Mouse (Mus musculus): ENCODE data around the gene Pakap. TPM values are rescaled to one million over a fixed set of nuclear protein-coding genes. Genes with fewer than 3 reads are reported as not detected.

Pakap gene
- polyA plus RNA-seq, 1 experiment from 2014 or later = 34.5 TPM

DNA sequence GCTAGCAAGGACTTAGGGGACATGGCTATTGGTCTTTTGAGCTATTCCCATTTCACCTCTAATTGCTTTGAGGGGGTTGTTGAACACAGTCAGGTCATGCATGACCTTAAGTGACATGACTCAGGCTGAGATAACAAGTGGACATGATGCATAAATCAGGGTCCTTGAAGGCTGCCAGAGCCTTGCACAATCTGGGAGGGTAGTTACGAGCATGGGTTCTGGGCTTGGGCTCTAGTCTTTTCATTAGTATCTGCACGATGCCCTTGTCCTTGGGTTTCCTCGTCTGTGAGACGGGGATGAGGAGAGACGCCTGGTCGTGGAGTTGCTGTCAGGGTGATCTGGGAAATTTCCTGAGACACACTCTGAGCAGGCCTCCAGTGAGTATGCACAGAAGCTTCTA lies 6.7 kb downstream of the Pakap start:
- Histone ChIP-seq H3K36me3 (peaks cover 5% of the 10 kb centered on the region; the same call in 1 of the 2 replicates), H3K27ac (no peak overlapping the region), H3K4me3 (no peak overlapping the region), H3K4me2 (replicated peaks) (no peak overlapping the region), H3K27me3 (no peaks in the 10 kb centered on the region), H3K9ac (no peak overlapping the region), H3K4me1 (peaks cover 34% of the 10 kb centered on the region), H3K9me3 (no peaks in the 10 kb centered on the region)
- no peak for ATAC-seq (ENCODE audit: low FRiP score, low read depth)
- 78% methylated on average over 6 of the region's 6 CpGs for WGBS

DNA sequence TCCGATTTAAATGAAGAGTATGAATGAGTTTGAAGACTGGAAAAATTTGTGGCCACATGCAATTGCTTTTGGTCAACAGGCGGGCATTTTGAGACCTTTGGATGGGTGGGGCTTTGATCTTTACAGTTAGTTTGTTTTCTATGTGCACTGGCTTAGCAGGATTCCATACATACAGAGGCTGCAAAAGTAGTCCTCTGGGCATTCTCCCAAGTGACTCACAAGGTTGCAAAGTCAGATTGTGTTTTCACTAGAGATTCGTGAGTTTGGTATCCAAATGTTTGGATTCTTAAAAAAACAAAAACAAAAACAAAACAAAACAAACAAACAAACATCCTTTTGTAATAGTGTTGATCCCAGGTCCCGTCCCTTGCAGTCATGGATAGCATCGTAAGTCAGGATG lies 7.7 kb downstream of the Pakap start:
- Histone ChIP-seq H3K4me3 (no peak overlapping the region), H3K9me3 (peaks cover 8% of the 10 kb centered on the region), H3K4me2 (replicated peaks) (no peak overlapping the region), H3K36me3 (peaks cover 14% of the 10 kb centered on the region; the same call in 1 of the 2 replicates), H3K4me1 (peaks cover 23% of the 10 kb centered on the region), H3K27me3 (no peaks in the 10 kb centered on the region), H3K9ac (no peak overlapping the region), H3K27ac (no peak overlapping the region)
- ATAC-seq (ENCODE audit: low FRiP score, low read depth) = no peak
- 81% methylated on average over 5 of the region's 5 CpGs for WGBS

- peaks cover 19% of the 10 kb centered on the region for H3K4me1 ChIP-seq
- no peak overlapping the region for H3K9ac ChIP-seq
- H3K36me3 ChIP-seq = peaks cover 14% of the 10 kb centered on the region; the same call in 1 of the 2 replicates
- no peaks in the 10 kb centered on the region for H3K27me3 ChIP-seq
- WGBS = 81% methylated on average over 11 of the region's 11 CpGs
- no peak overlapping the region for H3K27ac ChIP-seq
- no peak for ATAC-seq (ENCODE audit: low FRiP score, low read depth)
- H3K4me2 ChIP-seq (replicated peaks) = no peak overlapping the region
- no peak overlapping the region for H3K4me3 ChIP-seq
- H3K9me3 ChIP-seq = peaks cover 8% of the 10 kb centered on the region
These were observed 8.1 kb downstream of the Pakap start for GRCm38 (mm10) chr4:57576095-57576494.

- Histone ChIP-seq H3K27ac (no peak overlapping the region), H3K4me1 (peaks cover 13% of the 10 kb centered on the region), H3K36me3 (peaks cover 11% of the 10 kb centered on the region; the same call in 1 of the 2 replicates), H3K9me3 (peaks cover 8% of the 10 kb centered on the region), H3K4me2 (replicated peaks) (no peak overlapping the region), H3K4me3 (no peak overlapping the region), H3K27me3 (no peaks in the 10 kb centered on the region), H3K9ac (no peak overlapping the region)
- WGBS = 90% methylated on average over 10 of the region's 10 CpGs
- ATAC-seq (ENCODE audit: low FRiP score, low read depth) = no peak; the same call in 1 of the 2 replicates
These were observed 11.7 kb downstream of the Pakap start for GRCm38 (mm10) chr4:57579683-57580082.

DNA sequence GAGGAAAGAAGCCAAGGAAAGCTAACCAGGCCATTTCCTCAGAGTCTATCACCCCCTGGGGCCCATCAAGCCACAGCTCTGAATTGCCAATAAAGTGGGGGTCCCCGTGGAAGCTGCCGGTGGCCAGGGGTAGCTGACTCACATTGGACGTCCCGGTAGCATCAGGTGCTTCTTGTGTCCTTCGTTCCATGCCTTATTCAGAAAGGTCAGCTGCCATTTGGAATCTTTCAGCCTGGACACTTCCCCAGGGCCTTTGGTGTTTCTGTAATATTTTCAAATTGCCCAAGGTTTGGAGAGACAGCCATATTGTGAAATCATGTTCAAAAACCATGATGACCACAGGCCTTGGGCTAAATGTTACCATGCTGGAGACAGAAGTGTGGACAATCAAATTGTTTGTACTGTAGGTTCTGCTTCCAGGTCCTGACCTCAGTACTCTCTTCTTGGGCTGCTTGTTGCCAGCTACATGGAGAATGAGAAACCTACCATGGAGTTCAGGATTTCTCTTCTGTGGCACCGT lies 17.4 kb downstream of the Pakap start:
- H3K4me3 ChIP-seq = no peak overlapping the region
- no peaks in the 10 kb centered on the region for H3K27me3 ChIP-seq
- H3K36me3 ChIP-seq = peaks cover 3% of the 10 kb centered on the region; the same call in 1 of the 2 replicates
- WGBS = 74% methylated on average over 6 of the region's 6 CpGs
- H3K27ac ChIP-seq = no peak overlapping the region
- H3K4me2 ChIP-seq (replicated peaks) = no peak overlapping the region
- H3K9ac ChIP-seq = no peak overlapping the region
- no peak for ATAC-seq (ENCODE audit: low FRiP score, low read depth)
- peaks cover 1% of the 10 kb centered on the region for H3K9me3 ChIP-seq
- peaks cover 17% of the 10 kb centered on the region for H3K4me1 ChIP-seq

- ATAC-seq (ENCODE audit: low FRiP score, low read depth) = no peak
- H3K4me1 ChIP-seq = peaks cover 17% of the 10 kb centered on the region
- WGBS = 56% methylated on average over 7 of the region's 7 CpGs
These were observed 19.1 kb downstream of the Pakap start for GRCm38 (mm10) chr4:57586933-57587658.

GRCm38 (mm10) chr4:57588356-57588755 lies 20.4 kb downstream of the Pakap start:
- Histone ChIP-seq H3K9me3 (no peaks in the 10 kb centered on the region), H3K27me3 (no peaks in the 10 kb centered on the region), H3K4me3 (no peak overlapping the region), H3K36me3 (no peaks in the 10 kb centered on the region), H3K27ac (no peak overlapping the region), H3K9ac (no peak overlapping the region), H3K4me1 (peaks cover 23% of the 10 kb centered on the region), H3K4me2 (replicated peaks) (no peak overlapping the region)
- WGBS = 98% methylated on average over 1 of the region's 1 CpGs
- no peak for ATAC-seq (ENCODE audit: low FRiP score, low read depth)

More at GRCm38 (mm10) chr4:57586933-57587658, 19.1 kb downstream of the Pakap start:
- Histone ChIP-seq H3K4me3 (no peak overlapping the region), H3K36me3 (no peaks in the 10 kb centered on the region), H3K4me2 (replicated peaks) (no peak overlapping the region), H3K9ac (no peak overlapping the region), H3K9me3 (no peaks in the 10 kb centered on the region), H3K27ac (no peak overlapping the region), H3K27me3 (no peaks in the 10 kb centered on the region)

- Histone ChIP-seq H3K9ac (no peak overlapping the region), H3K27me3 (no peaks in the 10 kb centered on the region), H3K4me2 (replicated peaks) (no peak overlapping the region), H3K9me3 (no peaks in the 10 kb centered on the region), H3K27ac (no peak overlapping the region), H3K4me3 (no peak overlapping the region), H3K36me3 (no peaks in the 10 kb centered on the region), H3K4me1 (peaks cover 9% of the 10 kb centered on the region)
- ATAC-seq (ENCODE audit: low FRiP score, low read depth) = no peak
- WGBS = 80% methylated on average over 4 of the region's 4 CpGs
These were observed 24.8 kb downstream of the Pakap start for GRCm38 (mm10) chr4:57592751-57593150.

DNA sequence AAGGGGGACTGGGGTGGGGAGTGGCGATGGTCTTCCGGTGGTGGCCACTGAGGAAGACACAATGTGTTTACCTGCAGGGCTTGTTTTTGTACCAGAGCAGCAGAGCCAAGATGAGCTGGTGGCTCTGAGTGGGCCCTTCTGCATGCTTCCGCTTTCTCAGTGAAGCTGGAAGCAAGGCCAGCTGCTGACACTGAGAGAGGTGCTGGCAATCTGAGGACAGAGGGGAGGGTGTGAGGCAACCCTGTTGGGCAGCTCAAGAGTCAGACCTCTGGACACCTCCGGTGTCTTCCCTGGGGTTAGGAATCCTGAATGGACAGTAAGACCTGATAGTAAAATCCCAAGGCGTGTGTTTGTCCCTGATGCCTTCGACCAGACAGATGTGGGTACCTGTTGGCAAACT lies 32.0 kb downstream of the Pakap start:
- WGBS = 90% methylated on average over 6 of the region's 6 CpGs
- Histone ChIP-seq H3K4me3 (no peak overlapping the region), H3K27me3 (no peaks in the 10 kb centered on the region), H3K27ac (no peak overlapping the region), H3K9me3 (no peaks in the 10 kb centered on the region), H3K9ac (no peak overlapping the region), H3K4me2 (replicated peaks) (no peak overlapping the region), H3K4me1 (peaks cover 16% of the 10 kb centered on the region), H3K36me3 (no peaks in the 10 kb centered on the region)
- no peak for ATAC-seq (ENCODE audit: low FRiP score, low read depth)

DNA sequence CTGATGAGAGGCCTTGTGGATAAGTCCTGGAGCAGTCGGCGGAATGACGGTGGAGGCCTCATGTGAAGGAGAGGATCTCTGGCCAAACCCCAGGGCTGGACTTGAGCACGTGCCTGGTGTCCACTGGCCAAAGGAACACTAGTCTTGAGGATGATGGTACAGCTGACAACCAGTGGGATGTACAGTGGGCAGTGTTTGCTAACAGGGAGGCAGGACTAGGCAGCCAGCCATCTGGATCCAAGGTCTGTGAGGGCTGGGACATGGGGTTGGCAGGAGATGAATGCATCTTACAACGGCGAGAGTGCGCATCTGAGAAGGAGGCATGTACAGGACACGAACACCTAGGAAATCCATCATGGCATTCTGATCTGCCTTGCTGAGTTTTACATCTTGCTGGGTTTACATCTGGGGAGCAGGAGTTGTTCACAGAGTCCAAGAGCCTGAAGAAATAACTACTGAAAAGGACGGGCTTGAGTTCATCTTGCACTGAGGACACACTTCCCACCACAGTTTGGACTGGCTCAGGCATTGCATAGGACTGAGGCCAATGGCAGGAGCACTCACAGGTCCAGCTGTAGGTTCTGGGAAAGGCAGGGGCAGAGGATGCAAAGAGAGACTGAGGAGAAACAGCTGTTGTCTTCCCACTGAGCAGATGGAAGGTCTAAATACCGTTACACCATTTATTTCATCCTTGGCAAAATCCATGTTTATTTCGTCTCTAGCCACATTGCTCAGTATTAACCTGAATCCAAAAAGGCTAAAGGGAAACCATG lies 32.9 kb downstream of the Pakap start:
- peaks cover 16% of the 10 kb centered on the region for H3K4me1 ChIP-seq
- no peaks in the 10 kb centered on the region for H3K36me3 ChIP-seq
- H3K27ac ChIP-seq = no peak overlapping the region
- H3K4me2 ChIP-seq (replicated peaks) = no peak overlapping the region
- H3K4me3 ChIP-seq = no peak overlapping the region
- H3K9me3 ChIP-seq = no peaks in the 10 kb centered on the region
- WGBS = 88% methylated on average over 11 of the region's 11 CpGs
- H3K9ac ChIP-seq = no peak overlapping the region
- no peak for ATAC-seq (ENCODE audit: low FRiP score, low read depth)
- H3K27me3 ChIP-seq = no peaks in the 10 kb centered on the region

DNA sequence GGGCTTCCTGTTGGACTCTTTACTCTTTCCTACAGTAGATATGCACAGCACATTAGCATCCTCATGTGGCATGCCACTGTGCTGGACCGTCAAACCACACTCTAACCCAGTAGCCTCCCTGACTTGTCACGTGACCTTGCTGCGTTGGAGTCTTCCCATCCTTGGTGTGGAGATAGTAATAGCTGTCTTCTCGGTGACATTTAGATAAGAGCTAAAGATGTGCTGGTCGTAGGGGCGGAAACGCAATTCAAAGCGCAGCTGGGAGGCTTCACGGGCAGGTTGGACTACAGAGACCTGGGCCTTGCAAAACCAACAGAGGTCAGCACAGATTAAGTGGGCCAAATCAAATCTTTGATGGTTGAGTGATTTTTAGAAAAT lies 33.5 kb downstream of the Pakap start:
- H3K27ac ChIP-seq = no peak overlapping the region
- H3K36me3 ChIP-seq = no peaks in the 10 kb centered on the region
- ATAC-seq (ENCODE audit: low FRiP score, low read depth) = no peak
- no peak overlapping the region for H3K9ac ChIP-seq
- no peaks in the 10 kb centered on the region for H3K9me3 ChIP-seq
- WGBS = 75% methylated on average over 9 of the region's 9 CpGs
- peaks cover 20% of the 10 kb centered on the region for H3K4me1 ChIP-seq
- no peaks in the 10 kb centered on the region for H3K27me3 ChIP-seq
- no peak overlapping the region for H3K4me2 ChIP-seq (replicated peaks)
- no peak overlapping the region for H3K4me3 ChIP-seq

GRCm38 (mm10) chr4:57601903-57602617 lies 34.1 kb downstream of the Pakap start:
- no peaks in the 10 kb centered on the region for H3K27me3 ChIP-seq
- H3K27ac ChIP-seq = no peak overlapping the region
- H3K9me3 ChIP-seq = no peaks in the 10 kb centered on the region
- peaks cover 26% of the 10 kb centered on the region for H3K4me1 ChIP-seq
- no peak overlapping the region for H3K4me2 ChIP-seq (replicated peaks)
- H3K36me3 ChIP-seq = no peaks in the 10 kb centered on the region
- no peak overlapping the region for H3K4me3 ChIP-seq
- ATAC-seq (ENCODE audit: low FRiP score, low read depth) = no peak
- no peak overlapping the region for H3K9ac ChIP-seq
- 84% methylated on average over 10 of the region's 10 CpGs for WGBS
